Mouse (Mus musculus) liver, postnatal 0 days (tissue): ENCODE measurements around the gene Cd164. TPM values are rescaled to one million over a fixed set of nuclear protein-coding genes. Genes with fewer than 3 reads are reported as not detected.

Experiments
- ATAC-seq: fragments of 200-750 bp; cut with Nextera tagmentation; 2 replicates; pipeline ENCODE4 v1.8.0; 2017; ENCODE audit warnings: mild to moderate bottlenecking, moderate library complexity
- DNase-seq: peaks from one replicate; pipeline ENCODE4 v3.0.0-alpha.2; 2016
- H3K27ac ChIP-seq: fragments of 300-500 bp; sonication (generic); 2 replicates; pipeline ENCODE4 v1.5.1; 2014; ENCODE audit warnings: antibody characterized with exemption, moderate library complexity, mild to moderate bottlenecking, low read depth
- H3K27me3 ChIP-seq: fragments of 300-500 bp; sonication (generic); 2 replicates; pipeline ENCODE4 v1.6.1; 2014; ENCODE audit warnings: low read length, control low read depth, mixed read lengths; ENCODE audit not compliant: insufficient read depth
- H3K36me3 ChIP-seq: fragments of 300-500 bp; sonication (generic); replicated peaks from 2 replicates; pipeline ENCODE4 v1.6.1; 2014; ENCODE audit warnings: mild to moderate bottlenecking, control low read depth, low read length, moderate library complexity, mixed read lengths; ENCODE audit not compliant: insufficient read depth
- H3K4me1 ChIP-seq: fragments of 300-500 bp; sonication (generic); 2 replicates; pipeline ENCODE4 v1.6.1; 2014; ENCODE audit warnings: antibody characterized with exemption, mild to moderate bottlenecking, control low read depth; ENCODE audit not compliant: insufficient read depth
- H3K4me2 ChIP-seq: fragments of 300-500 bp; sonication (generic); 2 replicates; pipeline ENCODE4 v1.6.1; 2014; ENCODE audit warnings: low read depth, mild to moderate bottlenecking, low read length, moderate library complexity, mixed read lengths
- H3K4me3 ChIP-seq: fragments of 300-500 bp; sonication (generic); 2 replicates; pipeline ENCODE4 v1.5.1; 2014; ENCODE audit warnings: low read depth, low read length
- H3K9ac ChIP-seq: fragments of 300-500 bp; sonication (generic); replicated peaks from 2 replicates; pipeline ENCODE4 v1.6.1; 2014; ENCODE audit warnings: mild to moderate bottlenecking, moderate library complexity
- H3K9me3 ChIP-seq: fragments of 300-500 bp; sonication (generic); 2 replicates; pipeline ENCODE4 v1.6.1; 2016; ENCODE audit warnings: mild to moderate bottlenecking, control low read depth, low read length, mixed read lengths
- CTCF ChIP-seq: sonication (generic); IDR thresholded peaks from 2 replicates; pipeline ENCODE4 v1.5.1; 2016; ENCODE audit warnings: antibody characterized with exemption, low read depth
- EP300 ChIP-seq: IDR thresholded peaks from 2 replicates; pipeline ENCODE4 v1.6.1; 2016; ENCODE audit warnings: antibody characterized with exemption, low read depth, mild to moderate bottlenecking
- WGBS: fragments of 180-500 bp; shearing (Covaris S2); extraction: QIAGEN DNeasy Blood & Tissue Kit; methylation state at CpG from one replicate; pipeline ENCODE4 v1.1.7; 2014; ENCODE audit not compliant: insufficient replicate concordance; 5-methylcytosine and 5-hydroxymethylcytosine counted together
- polyA plus RNA-seq: library from polyadenylated mRNA; unstranded; fragments of >200 nt; fragmentation: Nextera tagmentation; extraction: Ambion mirVana; gene quantifications from 2 replicates; pipeline ENCODE4 v1.2.1, GENCODE M21; 2015

Cd164 gene
- 77.8 and 93.3 TPM in 2 replicates for polyA plus RNA-seq

GRCm38 (mm10) chr10:41518981-41519618 is at the start of gene Cd164:
TSS of gene Cd164 (plus strand) at chr10:41519414.
- 2% methylated on average over 60 of the region's 69 CpGs for WGBS

GRCm38 (mm10) chr10:41470693-41471092 is 48.5 kb upstream of the Cd164 start:
- ATAC-seq, result no peak
- WGBS, result 72% methylated on average over 3 of the region's 3 CpGs
- no peak for DNase-seq

More at GRCm38 (mm10) chr10:41518981-41519618, at the start of gene Cd164:
- TF ChIP-seq EP300 (0 out of 2 replicates have a peak, but pooled peaks have one; percentile 41), CTCF (0 out of 2 replicates have a peak, but pooled peaks have one; percentile 0)
- DNase-seq (peak; percentile 95), ATAC-seq (peak; percentile 89)
- Histone ChIP-seq H3K4me2 (peak within 1 kb of the TSS; percentile 71), H3K9me3 (no peaks in the 10 kb centered on the region), H3K4me1 (peaks cover 28% of the 10 kb centered on the region), H3K4me3 (peak within 1 kb of the TSS; percentile 99), H3K27ac (peak within 1 kb of the TSS; percentile 98), H3K36me3 (peaks cover 8% of the 10 kb centered on the region), H3K9ac (peak within 1 kb of the TSS; percentile 97), H3K27me3 (no peaks in the 10 kb centered on the region)

GRCm38 (mm10) chr10:41472534-41472933 is 46.7 kb upstream of the Cd164 start:
- Histone ChIP-seq H3K36me3 (no peaks in the 10 kb centered on the region), H3K4me1 (peaks cover 39% of the 10 kb centered on the region)

More at GRCm38 (mm10) chr10:41470693-41471092, 48.5 kb upstream of the Cd164 start:
- Histone ChIP-seq H3K4me3 (no peak overlapping the region), H3K9me3 (no peaks in the 10 kb centered on the region), H3K36me3 (peaks cover under 1% of the 10 kb centered on the region; the same call in 1 of the 2 replicates), H3K27me3 (0 out of 2 replicates have a peak, but pooled peaks cover under 1% of the 10 kb centered on the region), H3K4me1 (peaks cover 22% of the 10 kb centered on the region), H3K9ac (no peak overlapping the region), H3K4me2 (no peak overlapping the region), H3K27ac (no peak overlapping the region)
- TF ChIP-seq EP300, result no peak
- TF ChIP-seq CTCF, result no peak

GRCm38 (mm10) chr10:41472962-41473481 is 46.2 kb upstream of the Cd164 start:
- H3K9me3 ChIP-seq, result no peaks in the 10 kb centered on the region
- WGBS, result 53% methylated on average over 5 of the region's 5 CpGs
- no peaks in the 10 kb centered on the region for H3K36me3 ChIP-seq
- no peak overlapping the region for H3K27ac ChIP-seq
- H3K9ac ChIP-seq, result no peak overlapping the region
- no peak overlapping the region for H3K4me3 ChIP-seq
- ATAC-seq, result no peak
- peaks cover 44% of the 10 kb centered on the region for H3K4me1 ChIP-seq
- peaks cover 11% of the 10 kb centered on the region for H3K27me3 ChIP-seq
- TF ChIP-seq EP300 (no peak), CTCF (no peak)
- DNase-seq, result no peak
- no peak overlapping the region for H3K4me2 ChIP-seq

More at GRCm38 (mm10) chr10:41472534-41472933, 46.7 kb upstream of the Cd164 start:
- Histone ChIP-seq H3K9ac (no peak overlapping the region), H3K27me3 (peaks cover 9% of the 10 kb centered on the region), H3K4me3 (no peak overlapping the region), H3K27ac (no peak overlapping the region), H3K9me3 (no peaks in the 10 kb centered on the region), H3K4me2 (no peak overlapping the region)
- TF ChIP-seq EP300 (no peak), CTCF (no peak)
- DNase-seq, result no peak
- no peak for ATAC-seq

GRCm38 (mm10) chr10:41473782-41474468 is 45.3 kb upstream of the Cd164 start:
- H3K9ac ChIP-seq, result no peak overlapping the region
- H3K4me1 ChIP-seq, result peaks cover 46% of the 10 kb centered on the region
- peak overlapping the region; percentile 63; the same call in 1 of the 2 replicates for H3K27ac ChIP-seq
- H3K36me3 ChIP-seq, result peaks cover 2% of the 10 kb centered on the region; the same call in 1 of the 2 replicates
- H3K4me2 ChIP-seq, result no peak overlapping the region
- WGBS, result 27% methylated on average over 6 of the region's 6 CpGs
- ATAC-seq (peak; percentile 53), DNase-seq (peak; percentile 31)
- H3K9me3 ChIP-seq, result no peaks in the 10 kb centered on the region
- TF ChIP-seq CTCF (no peak), EP300 (0 out of 2 replicates have a peak, but pooled peaks have one; percentile 16)
- H3K27me3 ChIP-seq, result peaks cover 11% of the 10 kb centered on the region
- H3K4me3 ChIP-seq, result no peak overlapping the region

GRCm38 (mm10) chr10:41474981-41475391 is 44.2 kb upstream of the Cd164 start:
- WGBS, result 65% methylated on average over 1 of the region's 1 CpGs
- Histone ChIP-seq H3K36me3 (peaks cover 7% of the 10 kb centered on the region; the same call in 1 of the 2 replicates), H3K9ac (no peak overlapping the region), H3K4me2 (no peak overlapping the region), H3K27ac (peak overlapping the region; percentile 26), H3K4me1 (peaks cover 46% of the 10 kb centered on the region), H3K27me3 (peaks cover 11% of the 10 kb centered on the region), H3K4me3 (no peak overlapping the region), H3K9me3 (no peaks in the 10 kb centered on the region)
- no peak for TF ChIP-seq CTCF
- no peak for TF ChIP-seq EP300
- ATAC-seq (no peak), DNase-seq (no peak)
